8 mouse cellular contexts compared by ENCODE assay signal in genomic region chr4:140679723-140680380, GRCm38 (mm10). TPM values are rescaled to one million over a fixed set of nuclear protein-coding genes. Genes with fewer than 3 reads are reported as not detected.
DNase-seq lines count a peak whose midpoint lies in the region; ATAC-seq and TF ChIP-seq lines count a peak whose summit lies in the region.

No protein-coding gene starts in this region.

- H3K27ac ChIP-seq in midbrain, embryonic 10.5 days (replicated peaks): peak overlapping the region; percentile 43; the same call in 1 of the 2 replicates
- H3K27ac ChIP-seq in midbrain, embryonic 15.5 days: no peak overlapping the region
- H3K27ac ChIP-seq in left cerebral cortex, adult 2 months: peak overlapping the region; percentile 57; the same call in 1 of the 2 replicates

- H3K4me1 ChIP-seq in midbrain, embryonic 10.5 days: peaks cover 22% of the 10 kb centered on the region
- H3K4me1 ChIP-seq in midbrain, embryonic 15.5 days: peaks cover 17% of the 10 kb centered on the region

- no peaks in the 10 kb centered on the region for H3K36me3 ChIP-seq in midbrain, embryonic 10.5 days
- H3K36me3 ChIP-seq in midbrain, embryonic 15.5 days (replicated peaks): no peaks in the 10 kb centered on the region

- intact Hi-C loops in left cerebral cortex, adult 2 months (cut with DNase I): loop anchor here (1.0 to 5.0 kb wide), 8 partner anchors 19 to 803 kb away; partner anchors contain the start of gene Igsf21

- ATAC-seq in midbrain, embryonic 15.5 days (replicated peaks): no peak
- peak; percentile 87 for ATAC-seq in megakaryocyte, adult 5-6 weeks (ENCODE audit: poor library complexity, severe bottlenecking)

- WGBS in midbrain, embryonic 10.5 days: 27% methylated on average over 17 of the region's 18 CpGs
- WGBS in midbrain, embryonic 15.5 days: 33% methylated on average over 14 of the region's 18 CpGs

- peak; percentile 77 for DNase-seq in midbrain, embryonic 10.5 days (ENCODE audit: low spot score)
- peak; percentile 80 to 87 for DNase-seq in cerebellum, postnatal 36 days
- peak; percentile 63 to 64 for DNase-seq in gastrocnemius, adult 8-10 months (ENCODE audit: low spot score in 2 of 2)
- DNase-seq in induced T-regulatory cell, adult 2 months (ENCODE audit: low read depth): peak; percentile 83
- DNase-seq in left cerebral cortex, adult 2 months (ENCODE audit: extremely low spot score in 1 of 2, low spot score in 2 of 2): peak; percentile 83 to 85
- peak; percentile 72 to 82 for DNase-seq in spleen, postnatal 10 days (ENCODE audit: low spot score in 2 of 2)

- peak; percentile 65 for TF ChIP-seq CTCF in left cerebral cortex, adult 2 months (IDR thresholded peaks at IDR 0.05)

- H3K27me3 ChIP-seq in midbrain, embryonic 10.5 days (ENCODE audit: low read depth, poor library complexity, severe bottlenecking): no peaks in the 10 kb centered on the region
- no peaks in the 10 kb centered on the region for H3K27me3 ChIP-seq in midbrain, embryonic 15.5 days (replicated peaks)

- peak overlapping the region; percentile 8; the same call in 1 of the 2 replicates for H3K4me3 ChIP-seq in midbrain, embryonic 10.5 days
- H3K4me3 ChIP-seq in midbrain, embryonic 15.5 days: no peak overlapping the region
- H3K4me3 ChIP-seq in left cerebral cortex, adult 2 months: peak overlapping the region; percentile 20; the same call in 1 of the 2 replicates

- no peak overlapping the region for H3K4me2 ChIP-seq in midbrain, embryonic 15.5 days

- H3K9me3 ChIP-seq in midbrain, embryonic 10.5 days (replicated peaks): no peaks in the 10 kb centered on the region
- H3K9me3 ChIP-seq in midbrain, embryonic 15.5 days: no peaks in the 10 kb centered on the region

- no peak overlapping the region for H3K9ac ChIP-seq in midbrain, embryonic 15.5 days

RNA-seq across cellular contexts. Expression of gene Arhgef10l, which starts 14.0 kb away (rescaled TPM):
- polyA plus RNA-seq in midbrain, embryonic 10.5 days (2016; fragmentation: Nextera tagmentation; extraction: Ambion mirVana): 25.1 and 32.4 TPM in 2 replicates
- polyA plus RNA-seq in midbrain, embryonic 15.5 days (2015; fragmentation: Nextera tagmentation; extraction: Ambion mirVana): 30.7 and 31.5 TPM in 2 replicates
- 10 to 100 TPM; 50.0 to 66.3 (median 54.8) TPM for total RNA-seq in gastrocnemius, adult 8-10 months (2022)
- 10 to 100 TPM; 63.2 to 71.5 TPM for total RNA-seq in left cerebral cortex, adult 2 months (2021)
- 22.8 and 25.3 TPM in 2 replicates for total RNA-seq in megakaryocyte, adult 5-6 weeks (2015)
- 72.2 and 83.3 TPM in 2 replicates for total RNA-seq in megakaryocyte, adult 5-6 weeks (2017)

RNA-seq across cellular contexts. Expression of gene Rcc2, which starts 20.5 kb away (rescaled TPM):
- polyA plus RNA-seq in midbrain, embryonic 10.5 days (2016; fragmentation: Nextera tagmentation; extraction: Ambion mirVana): 32.6 and 35.2 TPM in 2 replicates
- polyA plus RNA-seq in midbrain, embryonic 15.5 days (2015; fragmentation: Nextera tagmentation; extraction: Ambion mirVana): 28.1 and 34.9 TPM in 2 replicates
- total RNA-seq in gastrocnemius, adult 8-10 months (2022): 1 to 10 TPM; 6.0 to 7.8 (median 6.4) TPM
- 10 to 100 TPM; 87.4 to 91.7 TPM for total RNA-seq in left cerebral cortex, adult 2 months (2021)
- 30.3 and 37.4 TPM in 2 replicates for total RNA-seq in megakaryocyte, adult 5-6 weeks (2015)
- total RNA-seq in megakaryocyte, adult 5-6 weeks (2017): 50.8 and 57.3 TPM in 2 replicates
